Mouse (Mus musculus): ENCODE measurements around the gene Zfp710. TPM values are rescaled to one million over a fixed set of nuclear protein-coding genes. Genes with fewer than 3 reads are reported as not detected.

The Zfp710 gene
- total and polyA plus RNA-seq, 3 experiments: 7.6 to 16.2 (median 14.4) TPM

GRCm38 (mm10) chr7:80116158-80116557 is 91.5 kb downstream of the Zfp710 start:
- Histone ChIP-seq H3K79me2 (replicated peaks; ENCODE audit: control insufficient read depth, extremely low read depth, insufficient read depth, poor library complexity, severe bottlenecking) (no peaks in the 10 kb centered on the region), H3K4me2 (ENCODE audit: insufficient read depth, low read depth, poor library complexity, severe bottlenecking) (no peak overlapping the region), H3K4me1 (ENCODE audit: control insufficient read depth in 1 of 2, insufficient read depth in 2 of 2) (peaks cover 6 to 18% of the 10 kb centered on the region in 2 experiments), H3K27me3 (replicated peaks) (peaks cover 1% of the 10 kb centered on the region), H3K9ac (ENCODE audit: insufficient read depth, low read depth) (no peak overlapping the region), H3K36me3 (replicated peaks in 1 of 2; ENCODE audit: control insufficient read depth in 1 of 2, insufficient read depth in 1 of 2, low read length in 1 of 2) (no peaks in the 10 kb centered on the region), H3K27ac (ENCODE audit: insufficient read depth, low read depth) (no peak overlapping the region), H3K4me3 (replicated peaks in 1 of 3; ENCODE audit: low read depth in 2 of 3, low read length in 2 of 3, poor library complexity in 1 of 3) (no peak overlapping the region), H3K9me3 (replicated peaks; ENCODE audit: low read length) (no peaks in the 10 kb centered on the region)
- TF ChIP-seq MAZ (IDR thresholded peaks at IDR 0.05; ENCODE audit: low read depth, low read length) (no peak), ZC3H11A (IDR thresholded peaks at IDR 0.05; ENCODE audit: low read depth, low read length) (no peak), MYC (IDR thresholded peaks at IDR 0.05; ENCODE audit: low read depth, low read length) (no peak), TCF12 (IDR thresholded peaks at IDR 0.05; ENCODE audit: low read depth, low read length) (no peak), MAX (IDR thresholded peaks at IDR 0.05; ENCODE audit: low read length) (no peak), GABPA (IDR thresholded peaks at IDR 0.05; ENCODE audit: insufficient replicate concordance, low read depth, low read length) (no peak), ZNF384 (IDR thresholded peaks at IDR 0.05; ENCODE audit: low read depth, low read length) (no peak)
- no peak for DNase-seq (ENCODE audit: extremely low read depth)
- in situ Hi-C loops (cut with MboI; ENCODE audit: low pct_ligation_motif_present, low pct_unique_long_range_greater_than_20kb, low sequenced_read_pairs): no loop called here
- dilution Hi-C loops (cut with MboI; ENCODE audit: extremely low pct_ligation_motif_present, extremely low pct_unique_long_range_greater_than_20kb, low sequenced_read_pairs): no loop called here

GRCm38 (mm10) chr7:80119198-80119597 is 94.6 kb downstream of the Zfp710 start:
- Histone ChIP-seq H3K4me2 (ENCODE audit: insufficient read depth, low read depth, poor library complexity, severe bottlenecking) (no peak overlapping the region), H3K9ac (ENCODE audit: insufficient read depth, low read depth) (no peak overlapping the region), H3K9me3 (replicated peaks; ENCODE audit: low read length) (no peaks in the 10 kb centered on the region), H3K27me3 (replicated peaks) (peaks cover 1% of the 10 kb centered on the region), H3K27ac (ENCODE audit: insufficient read depth, low read depth) (no peak overlapping the region), H3K36me3 (replicated peaks in 1 of 2; ENCODE audit: control insufficient read depth in 1 of 2, insufficient read depth in 1 of 2, low read length in 1 of 2) (no peaks in the 10 kb centered on the region), H3K79me2 (replicated peaks; ENCODE audit: control insufficient read depth, extremely low read depth, insufficient read depth, poor library complexity, severe bottlenecking) (no peaks in the 10 kb centered on the region), H3K4me1 (ENCODE audit: control insufficient read depth in 1 of 2, insufficient read depth in 2 of 2) (peaks cover 6 to 26% of the 10 kb centered on the region in 2 experiments), H3K4me3 (replicated peaks in 1 of 3; ENCODE audit: low read depth in 2 of 3, low read length in 2 of 3, poor library complexity in 1 of 3) (no peak overlapping the region)
- TF ChIP-seq NRF1 (IDR thresholded peaks at IDR 0.05; ENCODE audit: low read depth, low read length) (no peak), KAT2A (IDR thresholded peaks at IDR 0.05; ENCODE audit: insufficient replicate concordance, low read length) (no peak), E2F4 (IDR thresholded peaks at IDR 0.05; ENCODE audit: insufficient replicate concordance, low read depth, low read length) (no peak)
- in situ Hi-C loops (cut with MboI; ENCODE audit: low pct_ligation_motif_present, low pct_unique_long_range_greater_than_20kb, low sequenced_read_pairs): no loop called here
- dilution Hi-C loops (cut with MboI; ENCODE audit: extremely low pct_ligation_motif_present, extremely low pct_unique_long_range_greater_than_20kb, low sequenced_read_pairs): no loop called here
- no peak for DNase-seq (ENCODE audit: extremely low read depth)

DNA sequence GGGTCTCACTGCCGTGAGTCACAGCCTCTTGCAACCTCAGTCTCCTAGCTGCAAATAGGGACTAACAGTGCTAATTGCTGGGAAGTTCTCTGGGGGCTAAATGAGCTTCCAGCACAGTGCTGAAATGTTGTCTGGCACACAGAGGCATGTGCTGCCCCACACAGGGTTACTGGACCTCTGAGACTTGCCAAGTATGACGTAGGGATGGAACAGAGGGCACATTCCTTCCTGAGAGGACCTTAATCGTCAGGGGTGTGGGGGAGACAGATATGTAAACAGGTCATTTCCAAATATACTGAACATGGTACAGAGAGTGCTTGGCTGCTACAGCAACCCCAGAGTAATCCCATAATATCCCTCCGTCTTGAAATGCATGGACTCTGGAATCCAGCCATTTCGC is 96.5 kb downstream of the Zfp710 start:
- Histone ChIP-seq H3K4me3 (replicated peaks in 1 of 3; ENCODE audit: low read depth in 2 of 3, low read length in 2 of 3, poor library complexity in 1 of 3) (no peak overlapping the region), H3K79me2 (replicated peaks; ENCODE audit: control insufficient read depth, extremely low read depth, insufficient read depth, poor library complexity, severe bottlenecking) (no peaks in the 10 kb centered on the region), H3K27me3 (replicated peaks) (no peaks in the 10 kb centered on the region), H3K36me3 (replicated peaks in 1 of 2; ENCODE audit: control insufficient read depth in 1 of 2, insufficient read depth in 1 of 2, low read length in 1 of 2) (no peaks in the 10 kb centered on the region), H3K9me3 (replicated peaks; ENCODE audit: low read length) (no peaks in the 10 kb centered on the region), H3K4me1 (ENCODE audit: control insufficient read depth in 1 of 2, insufficient read depth in 2 of 2) (peaks cover 3 to 18% of the 10 kb centered on the region in 2 experiments), H3K9ac (ENCODE audit: insufficient read depth, low read depth) (no peak overlapping the region), H3K27ac (ENCODE audit: insufficient read depth, low read depth) (no peak overlapping the region), H3K4me2 (ENCODE audit: insufficient read depth, low read depth, poor library complexity, severe bottlenecking) (no peak overlapping the region)
- dilution Hi-C loops (cut with MboI; ENCODE audit: extremely low pct_ligation_motif_present, extremely low pct_unique_long_range_greater_than_20kb, low sequenced_read_pairs): no loop called here
- in situ Hi-C loops (cut with MboI; ENCODE audit: low pct_ligation_motif_present, low pct_unique_long_range_greater_than_20kb, low sequenced_read_pairs): no loop called here
- no peak for TF ChIP-seq USF1 (IDR thresholded peaks at IDR 0.05; ENCODE audit: low read depth, low read length)
- no peak for TF ChIP-seq ZKSCAN1 (IDR thresholded peaks at IDR 0.05; ENCODE audit: borderline replicate concordance, low read depth, low read length)
- TF ChIP-seq USF2 (conservative IDR thresholded peaks at IDR 0.05; ENCODE audit: low read depth, low read length): no peak
- no peak for TF ChIP-seq POLR2AphosphoS2 (IDR thresholded peaks at IDR 0.05; ENCODE audit: low read depth, low read length)
- TF ChIP-seq SMC3 (IDR thresholded peaks at IDR 0.05; ENCODE audit: low read depth, low read length): no peak
- TF ChIP-seq MAZ (IDR thresholded peaks at IDR 0.05; ENCODE audit: low read depth, low read length): no peak
- no peak for TF ChIP-seq HCFC1 (IDR thresholded peaks at IDR 0.05; ENCODE audit: low read depth, low read length)
- no peak for TF ChIP-seq TBP (conservative IDR thresholded peaks at IDR 0.05; ENCODE audit: low read depth, low read length)
- no peak for TF ChIP-seq MYC (IDR thresholded peaks at IDR 0.05; ENCODE audit: low read depth, low read length)
- TF ChIP-seq KAT2A (IDR thresholded peaks at IDR 0.05; ENCODE audit: insufficient replicate concordance, low read length): no peak
- no peak for TF ChIP-seq RCOR1 (conservative IDR thresholded peaks at IDR 0.05; ENCODE audit: low read depth, low read length)
- TF ChIP-seq MEF2A (IDR thresholded peaks at IDR 0.05; ENCODE audit: borderline replicate concordance, low read depth, low read length): no peak
- no peak for TF ChIP-seq UBTF (IDR thresholded peaks at IDR 0.05; ENCODE audit: low read depth, low read length)
- no peak for DNase-seq (ENCODE audit: extremely low read depth)

Measured in CH12.LX (cell line).